Mouse (Mus musculus): ENCODE data around the gene Olfml1.

- no peak for TF ChIP-seq CTCF (conservative IDR thresholded peaks at IDR 0.05; ENCODE audit: low read length)
- TF ChIP-seq NANOG (IDR thresholded peaks at IDR 0.05; ENCODE audit: borderline replicate concordance, low read length): no peak
- no peak for TF ChIP-seq POU5F1 (IDR thresholded peaks at IDR 0.05; ENCODE audit: borderline replicate concordance, low read length)
Measured at GRCm38 (mm10) chr7:107528169-107528772, 39.0 kb upstream of the Olfml1 start.
